Mouse (Mus musculus): ENCODE data around the gene Wfdc5.

Gene Wfdc5

GRCm38 (mm10) chr2:164128576-164129411 is 53.7 kb downstream of the Wfdc5 start:
- no peak for DNase-seq (ENCODE audit: low read depth, low spot score)

- no peak for DNase-seq (ENCODE audit: low read depth, low spot score)
These were observed 55.2 kb downstream of the Wfdc5 start for GRCm38 (mm10) chr2:164127297-164127696.

GRCm38 (mm10) chr2:164126533-164126955 is 56.0 kb downstream of the Wfdc5 start:
- peak; percentile 31 for DNase-seq (ENCODE audit: low read depth, low spot score)

Measured in R1 (cell line).